Mouse (Mus musculus) forebrain, embryonic 12.5 days (tissue): Measurements from ENCODE around the gene 4930402H24Rik. TPM values are rescaled to one million over a fixed set of nuclear protein-coding genes. Genes with fewer than 3 reads are reported as not detected.

Experiments
- ATAC-seq: fragments of 200-750 bp; cut with Nextera tagmentation; 2 replicates; pipeline ENCODE4 v1.8.0; 2017; ENCODE audit warnings: moderate TSS enrichment; ENCODE audit not compliant: low FRiP score
- H3K27ac ChIP-seq: fragments of 300-500 bp; sonication (generic); 2 replicates; pipeline ENCODE4 v1.5.1; 2016; ENCODE audit warnings: mild to moderate bottlenecking
- H3K27me3 ChIP-seq: fragments of 300-500 bp; sonication (generic); 2 replicates; pipeline ENCODE4 v1.6.1; 2016; ENCODE audit warnings: mild to moderate bottlenecking
- H3K36me3 ChIP-seq: fragments of 300-500 bp; sonication (generic); replicated peaks from 2 replicates; pipeline ENCODE4 v1.6.1; 2016; ENCODE audit warnings: mild to moderate bottlenecking
- H3K4me1 ChIP-seq: fragments of 300-500 bp; sonication (generic); 2 replicates; pipeline ENCODE4 v1.6.1; 2016
- H3K4me2 ChIP-seq: fragments of 300-500 bp; sonication (generic); 2 replicates; pipeline ENCODE4 v1.6.1; 2016; ENCODE audit warnings: mild to moderate bottlenecking, moderate library complexity
- H3K4me3 ChIP-seq: fragments of 300-500 bp; sonication (generic); replicated peaks from 2 replicates; pipeline ENCODE4 v1.5.1; 2016; ENCODE audit warnings: mild to moderate bottlenecking
- H3K9ac ChIP-seq: fragments of 300-500 bp; sonication (generic); 2 replicates; pipeline ENCODE4 v1.6.1; 2016; ENCODE audit warnings: mild to moderate bottlenecking
- H3K9me3 ChIP-seq: fragments of 300-500 bp; sonication (generic); 2 replicates; pipeline ENCODE4 v1.6.1; 2016
- WGBS: fragments of 180-500 bp; shearing (Covaris S2); methylation state at CpG from one replicate; pipeline ENCODE4 v1.1.7; 2016; 5-methylcytosine and 5-hydroxymethylcytosine counted together
- polyA plus RNA-seq: library from polyadenylated mRNA; unstranded; fragments of >200 nt; fragmentation: Nextera tagmentation; extraction: Ambion mirVana; gene quantifications from 2 replicates; pipeline ENCODE4 v1.2.1, GENCODE M21; 2016

4930402H24Rik gene
- polyA plus RNA-seq, 1 experiment from 2014 or later, result 78.6 TPM

DNA sequence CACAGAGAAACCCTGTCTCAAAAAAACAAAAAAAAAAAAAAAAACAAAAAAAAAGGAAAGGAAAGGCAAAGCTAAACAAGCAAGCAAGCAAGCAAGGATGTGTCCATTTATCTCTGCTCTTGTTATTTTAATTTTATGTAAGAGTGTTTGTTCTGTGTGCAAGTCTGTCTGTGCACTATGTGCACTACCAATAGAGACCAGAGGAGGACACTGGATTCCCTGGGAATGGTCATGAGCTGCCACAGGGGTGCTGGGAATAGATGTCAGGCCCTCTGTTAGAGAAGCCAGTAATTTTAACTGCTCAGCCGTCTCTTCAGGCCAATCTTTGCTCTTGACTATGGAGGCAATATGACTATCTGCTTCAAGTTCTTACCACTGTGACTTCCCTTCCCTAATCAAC lies 162.6 kb downstream of the 4930402H24Rik start:
- no peaks in the 10 kb centered on the region for H3K9me3 ChIP-seq
- H3K4me3 ChIP-seq, result no peak overlapping the region
- ATAC-seq, result no peak
- 0 out of 2 replicates have a peak, but pooled peaks cover 3% of the 10 kb centered on the region for H3K4me1 ChIP-seq
- H3K27me3 ChIP-seq, result no peaks in the 10 kb centered on the region
- H3K9ac ChIP-seq, result no peak overlapping the region
- 83% methylated on average over 1 of the region's 1 CpGs for WGBS
- H3K4me2 ChIP-seq, result no peak overlapping the region
- peaks cover 93% of the 10 kb centered on the region for H3K36me3 ChIP-seq
- H3K27ac ChIP-seq, result no peak overlapping the region

DNA sequence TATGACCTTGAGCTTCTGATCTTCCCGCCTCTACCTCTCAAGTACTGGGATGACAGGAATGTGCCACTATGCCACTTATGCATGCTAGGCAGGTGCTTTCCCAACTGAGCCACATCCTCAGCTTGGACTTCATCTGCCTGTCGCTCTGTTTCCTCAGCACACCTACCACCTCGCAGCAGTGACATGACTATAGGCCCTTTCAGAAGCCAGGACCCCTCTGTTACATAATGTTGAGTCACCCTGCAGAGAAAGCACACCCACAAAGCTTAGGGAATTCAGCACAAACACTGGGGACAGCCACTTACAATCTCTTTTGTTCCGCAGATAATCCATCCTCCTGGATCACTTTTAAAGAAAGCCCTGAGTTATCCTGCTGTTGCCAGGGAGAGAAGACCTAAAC lies 166.1 kb downstream of the 4930402H24Rik start:
- Histone ChIP-seq H3K4me3 (no peak overlapping the region), H3K9ac (no peak overlapping the region), H3K36me3 (peaks cover 96% of the 10 kb centered on the region), H3K27ac (no peak overlapping the region), H3K4me1 (0 out of 2 replicates have a peak, but pooled peaks cover 3% of the 10 kb centered on the region), H3K27me3 (no peaks in the 10 kb centered on the region), H3K4me2 (no peak overlapping the region), H3K9me3 (no peaks in the 10 kb centered on the region)
- no peak for ATAC-seq
- WGBS, result 22% methylated on average over 4 of the region's 4 CpGs

DNA sequence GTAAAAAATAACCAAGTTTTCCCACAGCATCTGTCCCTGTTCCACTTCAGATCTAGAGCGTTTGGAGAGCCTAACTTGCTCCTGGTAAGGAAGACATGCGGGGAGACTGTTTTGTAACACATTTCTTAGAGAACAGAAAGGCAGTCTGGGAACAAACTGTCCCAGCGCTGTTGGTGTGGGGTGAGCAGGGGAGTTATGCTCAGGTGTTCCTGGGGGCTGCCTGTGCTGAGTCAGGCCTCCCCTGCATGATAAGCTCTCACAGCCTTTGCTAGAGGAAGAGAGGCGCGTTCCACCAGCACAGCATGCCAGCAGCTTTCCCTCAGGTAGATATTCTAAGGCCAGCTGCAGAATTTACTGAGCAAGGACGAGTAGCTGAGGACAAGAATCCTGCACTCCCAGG lies 168.2 kb downstream of the 4930402H24Rik start:
- 0 out of 2 replicates have a peak, but pooled peaks cover 3% of the 10 kb centered on the region for H3K4me1 ChIP-seq
- H3K9ac ChIP-seq, result no peak overlapping the region
- no peak for ATAC-seq
- no peak overlapping the region for H3K27ac ChIP-seq
- H3K36me3 ChIP-seq, result peaks cover 82% of the 10 kb centered on the region
- WGBS, result 87% methylated on average over 6 of the region's 6 CpGs
- H3K9me3 ChIP-seq, result no peaks in the 10 kb centered on the region
- H3K4me2 ChIP-seq, result no peak overlapping the region
- H3K4me3 ChIP-seq, result no peak overlapping the region
- H3K27me3 ChIP-seq, result no peaks in the 10 kb centered on the region

DNA sequence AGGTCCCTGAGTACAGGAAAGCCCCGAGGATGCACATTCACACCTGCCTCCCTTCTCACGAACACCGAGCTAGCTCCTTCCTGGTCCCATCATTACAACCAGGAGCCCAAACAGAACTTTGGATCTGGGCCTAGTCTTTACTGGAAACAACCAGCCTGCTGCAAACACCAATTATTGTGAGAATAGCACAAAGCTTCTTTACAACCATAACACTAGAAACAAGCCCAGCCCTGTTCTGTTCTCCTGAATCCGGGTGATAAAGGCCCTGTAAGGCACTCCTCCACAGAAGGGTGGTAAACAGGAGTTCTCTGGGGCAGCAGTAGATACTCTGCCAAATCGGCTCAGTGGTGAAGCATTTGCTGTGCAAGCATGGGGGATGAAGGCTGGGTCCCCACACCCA lies 170.9 kb downstream of the 4930402H24Rik start:
- H3K27me3 ChIP-seq, result no peaks in the 10 kb centered on the region
- no peaks in the 10 kb centered on the region for H3K9me3 ChIP-seq
- ATAC-seq, result no peak
- no peak overlapping the region for H3K9ac ChIP-seq
- 0 out of 2 replicates have a peak, but pooled peaks cover 3% of the 10 kb centered on the region for H3K4me1 ChIP-seq
- WGBS, result 83% methylated on average over 5 of the region's 5 CpGs
- no peak overlapping the region for H3K4me3 ChIP-seq
- H3K27ac ChIP-seq, result no peak overlapping the region
- H3K36me3 ChIP-seq, result peaks cover 80% of the 10 kb centered on the region
- no peak overlapping the region for H3K4me2 ChIP-seq

DNA sequence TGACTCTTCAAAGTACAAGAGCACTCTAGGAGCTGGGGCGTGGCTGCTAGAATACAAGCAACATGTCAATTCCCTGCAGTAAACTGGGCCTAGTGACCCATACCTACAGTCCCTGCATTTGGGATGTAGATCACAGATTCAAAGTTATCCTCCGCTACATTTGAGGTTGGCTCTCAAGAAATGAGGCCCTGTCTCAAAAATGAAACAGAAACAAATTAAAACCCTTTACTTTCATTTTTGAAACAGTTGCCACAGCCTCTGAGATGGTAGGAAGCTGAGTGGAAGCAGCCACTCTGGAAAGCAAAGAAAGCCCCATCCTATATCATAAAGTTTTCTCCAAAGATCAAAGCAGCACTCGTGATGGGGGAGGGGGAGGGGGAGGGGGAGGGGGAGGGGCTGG lies 172.8 kb downstream of the 4930402H24Rik start:
- 96% methylated on average over 2 of the region's 3 CpGs for WGBS
- Histone ChIP-seq H3K9ac (no peak overlapping the region), H3K27ac (no peak overlapping the region), H3K4me1 (no peaks in the 10 kb centered on the region), H3K36me3 (peaks cover 80% of the 10 kb centered on the region), H3K9me3 (no peaks in the 10 kb centered on the region), H3K4me3 (no peak overlapping the region), H3K27me3 (no peaks in the 10 kb centered on the region), H3K4me2 (no peak overlapping the region)
- ATAC-seq, result no peak

DNA sequence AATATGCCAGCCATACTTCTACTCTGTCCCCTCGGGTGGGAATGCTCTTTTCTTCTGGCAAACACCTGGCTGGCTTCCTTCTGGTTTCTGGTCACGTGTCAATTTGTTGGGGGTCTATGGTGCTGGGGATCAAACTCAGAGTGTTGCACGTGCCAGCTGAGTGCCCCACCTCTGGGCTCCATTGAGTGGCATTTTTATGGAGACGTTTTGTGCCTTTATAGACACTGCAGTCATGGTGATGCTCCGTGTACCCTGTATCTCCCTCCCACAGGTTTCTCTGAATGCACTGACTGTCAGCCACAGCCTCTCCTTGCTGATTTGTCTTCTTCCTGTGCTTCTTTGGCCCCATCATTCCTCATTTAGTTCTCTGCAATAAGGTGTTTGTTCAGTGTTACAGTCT lies 174.4 kb downstream of the 4930402H24Rik start:
- no peaks in the 10 kb centered on the region for H3K4me1 ChIP-seq
- H3K27ac ChIP-seq, result no peak overlapping the region
- H3K9me3 ChIP-seq, result no peaks in the 10 kb centered on the region
- no peak overlapping the region for H3K4me3 ChIP-seq
- 69% methylated on average over 5 of the region's 5 CpGs for WGBS
- peaks cover 80% of the 10 kb centered on the region for H3K36me3 ChIP-seq
- H3K27me3 ChIP-seq, result no peaks in the 10 kb centered on the region
- ATAC-seq, result no peak
- H3K4me2 ChIP-seq, result no peak overlapping the region
- H3K9ac ChIP-seq, result no peak overlapping the region

DNA sequence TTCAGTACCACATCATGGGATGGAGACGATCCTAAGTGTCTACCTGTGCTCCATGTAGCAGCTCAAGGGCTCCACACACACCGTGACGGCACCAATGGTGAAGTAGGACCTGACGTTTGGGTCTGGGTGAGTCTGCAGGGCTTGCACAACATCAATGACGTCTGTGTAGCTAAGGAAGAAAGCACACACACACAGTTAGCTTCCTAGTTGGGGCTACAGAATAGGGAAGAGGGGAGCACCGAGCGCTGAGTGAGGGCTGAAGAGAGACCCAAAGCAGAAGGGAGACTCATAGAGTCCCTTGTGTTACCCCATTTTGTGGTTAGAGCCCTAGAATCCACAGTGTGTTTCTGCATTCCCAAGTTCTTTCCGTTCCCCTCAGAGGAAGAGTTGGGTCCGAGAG lies 175.5 kb downstream of the 4930402H24Rik start:
- Histone ChIP-seq H3K27me3 (no peaks in the 10 kb centered on the region), H3K9ac (no peak overlapping the region), H3K4me1 (no peaks in the 10 kb centered on the region), H3K4me2 (no peak overlapping the region), H3K36me3 (peaks cover 80% of the 10 kb centered on the region), H3K27ac (no peak overlapping the region), H3K4me3 (no peak overlapping the region), H3K9me3 (no peaks in the 10 kb centered on the region)
- ATAC-seq, result no peak
- 92% methylated on average over 9 of the region's 9 CpGs for WGBS

DNA sequence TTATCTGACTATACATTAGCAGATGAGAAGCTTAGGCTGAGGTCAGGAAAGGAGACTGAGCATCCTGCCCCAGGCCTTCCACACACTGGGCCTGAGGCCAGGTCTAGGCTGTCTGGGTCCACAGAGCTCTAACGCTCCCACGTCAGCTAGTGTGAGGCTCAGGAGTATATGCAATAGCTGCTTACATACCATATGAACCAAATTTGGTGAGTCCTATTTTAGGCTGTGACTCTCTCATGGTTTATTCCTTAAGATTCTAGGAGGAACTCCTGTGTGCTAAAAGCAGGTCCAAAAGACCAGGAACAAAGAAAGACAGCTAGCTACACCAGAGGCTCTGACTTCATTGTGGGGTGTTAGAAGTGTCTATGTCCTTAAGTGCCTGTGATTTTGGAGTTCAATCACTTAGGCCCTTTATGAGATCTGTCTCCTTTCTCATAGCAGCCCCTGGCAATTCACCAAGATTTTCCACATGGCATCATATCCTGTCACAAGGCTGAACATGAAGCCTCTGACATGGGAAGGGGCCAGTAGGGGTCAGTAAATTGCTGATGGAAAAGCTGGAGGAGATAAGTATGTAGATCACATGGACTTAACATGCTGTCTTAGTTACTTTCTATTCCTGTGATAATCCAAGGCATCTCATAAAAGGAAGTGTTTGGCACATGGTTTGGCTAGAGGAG lies 177.2 kb downstream of the 4930402H24Rik start:
- Histone ChIP-seq H3K4me2 (no peak overlapping the region), H3K27me3 (no peaks in the 10 kb centered on the region), H3K4me1 (no peaks in the 10 kb centered on the region), H3K36me3 (peaks cover 84% of the 10 kb centered on the region), H3K9ac (no peak overlapping the region), H3K4me3 (no peak overlapping the region), H3K9me3 (no peaks in the 10 kb centered on the region), H3K27ac (no peak overlapping the region)
- 97% methylated on average over 2 of the region's 2 CpGs for WGBS
- no peak for ATAC-seq

DNA sequence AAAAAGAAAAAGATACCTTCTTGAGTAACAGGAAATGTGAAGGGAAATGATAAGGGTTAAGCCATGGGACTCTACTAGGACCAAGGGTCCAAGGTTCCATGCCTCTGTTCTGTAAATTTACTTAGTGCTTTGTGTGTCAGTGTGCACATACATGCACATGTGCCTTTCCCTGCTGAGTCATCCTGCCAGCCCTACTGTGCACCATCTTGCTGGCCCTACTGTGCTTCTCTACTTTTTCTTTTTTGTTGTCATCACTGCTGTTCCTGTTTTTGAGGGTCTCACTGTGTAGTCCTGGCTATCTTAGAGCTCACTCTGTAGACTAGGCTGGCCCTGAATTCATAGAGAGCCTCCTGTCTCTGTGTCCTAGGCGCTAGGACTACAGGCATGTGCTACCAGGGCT lies 178.5 kb downstream of the 4930402H24Rik start:
- no peak overlapping the region for H3K27ac ChIP-seq
- H3K4me3 ChIP-seq, result no peak overlapping the region
- H3K9me3 ChIP-seq, result no peaks in the 10 kb centered on the region
- H3K36me3 ChIP-seq, result peaks cover 93% of the 10 kb centered on the region
- H3K4me2 ChIP-seq, result no peak overlapping the region
- WGBS, result 94% methylated on average over 1 of the region's 1 CpGs
- no peak overlapping the region for H3K9ac ChIP-seq
- H3K27me3 ChIP-seq, result no peaks in the 10 kb centered on the region
- H3K4me1 ChIP-seq, result no peaks in the 10 kb centered on the region
- ATAC-seq, result no peak

DNA sequence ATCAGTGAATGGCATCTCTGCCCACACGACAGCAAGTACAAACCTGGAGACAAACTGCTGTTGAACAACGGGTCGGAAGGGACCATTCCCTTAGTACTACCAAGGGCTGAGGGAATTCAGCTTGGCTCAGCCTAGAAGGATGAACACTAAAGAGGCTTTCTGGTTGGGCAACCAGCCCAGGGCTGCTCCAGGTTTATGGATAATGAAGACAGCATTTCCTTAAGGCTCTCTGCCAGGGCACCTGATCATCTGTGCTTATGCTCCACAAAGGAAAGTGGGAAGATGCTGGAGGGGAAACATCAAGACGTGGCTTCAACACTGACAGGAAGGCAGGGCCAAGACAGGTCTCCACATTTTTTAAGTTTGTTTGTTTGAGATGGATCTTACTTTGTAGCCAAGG lies 181.8 kb downstream of the 4930402H24Rik start:
- 80% methylated on average over 4 of the region's 4 CpGs for WGBS
- H3K36me3 ChIP-seq, result peaks cover 75% of the 10 kb centered on the region
- H3K27me3 ChIP-seq, result no peaks in the 10 kb centered on the region
- ATAC-seq, result no peak
- H3K9me3 ChIP-seq, result no peaks in the 10 kb centered on the region
- H3K4me2 ChIP-seq, result no peak overlapping the region
- H3K4me3 ChIP-seq, result no peak overlapping the region
- H3K27ac ChIP-seq, result no peak overlapping the region
- no peak overlapping the region for H3K9ac ChIP-seq
- no peaks in the 10 kb centered on the region for H3K4me1 ChIP-seq

DNA sequence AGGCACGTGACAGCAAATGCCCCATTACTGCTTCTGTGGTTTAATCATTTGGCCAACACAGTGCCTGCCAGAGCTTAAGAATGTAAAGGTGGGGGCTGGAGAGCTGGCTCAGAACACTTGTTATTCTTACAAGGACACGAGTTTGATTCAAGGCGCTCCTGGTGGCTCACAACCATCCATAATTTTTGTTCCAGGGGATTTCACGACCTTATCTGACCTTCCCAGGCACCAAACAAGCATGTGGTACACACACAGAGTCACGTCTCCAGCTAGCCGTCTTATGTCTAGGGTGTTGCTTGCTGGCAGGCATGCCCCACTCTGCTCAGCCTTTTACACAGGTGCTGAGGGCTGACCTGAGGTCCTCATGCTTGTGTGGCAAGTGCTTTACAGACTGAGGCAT lies 188.3 kb downstream of the 4930402H24Rik start:
- Histone ChIP-seq H3K27me3 (no peaks in the 10 kb centered on the region), H3K4me1 (no peaks in the 10 kb centered on the region), H3K36me3 (peaks cover 58% of the 10 kb centered on the region), H3K4me3 (no peak overlapping the region), H3K9ac (no peak overlapping the region), H3K27ac (no peak overlapping the region), H3K4me2 (no peak overlapping the region), H3K9me3 (no peaks in the 10 kb centered on the region)
- no peak for ATAC-seq
- WGBS, result 76% methylated on average over 6 of the region's 6 CpGs

DNA sequence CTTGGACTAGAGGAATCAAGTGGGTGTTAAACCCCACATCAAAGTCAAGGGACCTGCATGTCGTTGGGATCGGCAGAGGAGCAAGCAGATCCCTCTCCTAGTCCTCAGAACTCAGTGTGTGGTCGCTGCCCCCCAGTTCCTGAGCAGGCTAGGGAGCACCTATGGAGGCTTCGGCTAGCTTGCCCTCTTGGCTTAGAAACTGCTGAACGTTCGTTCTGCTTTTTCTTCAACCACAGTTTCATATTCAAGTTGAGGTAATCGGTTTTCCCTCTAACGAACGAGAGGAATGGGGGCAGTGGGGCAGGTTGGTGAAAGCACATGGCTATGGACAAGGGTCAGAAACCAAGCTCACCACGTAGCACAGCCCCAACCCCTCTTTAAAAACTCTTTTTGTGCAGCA lies 199.1 kb downstream of the 4930402H24Rik start:
- H3K9ac ChIP-seq, result no peak overlapping the region
- no peak overlapping the region for H3K27ac ChIP-seq
- no peak overlapping the region for H3K4me3 ChIP-seq
- no peak overlapping the region for H3K4me2 ChIP-seq
- 64% methylated on average over 10 of the region's 10 CpGs for WGBS
- no peak for ATAC-seq
- no peaks in the 10 kb centered on the region for H3K9me3 ChIP-seq
- H3K36me3 ChIP-seq, result peaks cover 35% of the 10 kb centered on the region
- no peaks in the 10 kb centered on the region for H3K27me3 ChIP-seq
- H3K4me1 ChIP-seq, result no peaks in the 10 kb centered on the region

DNA sequence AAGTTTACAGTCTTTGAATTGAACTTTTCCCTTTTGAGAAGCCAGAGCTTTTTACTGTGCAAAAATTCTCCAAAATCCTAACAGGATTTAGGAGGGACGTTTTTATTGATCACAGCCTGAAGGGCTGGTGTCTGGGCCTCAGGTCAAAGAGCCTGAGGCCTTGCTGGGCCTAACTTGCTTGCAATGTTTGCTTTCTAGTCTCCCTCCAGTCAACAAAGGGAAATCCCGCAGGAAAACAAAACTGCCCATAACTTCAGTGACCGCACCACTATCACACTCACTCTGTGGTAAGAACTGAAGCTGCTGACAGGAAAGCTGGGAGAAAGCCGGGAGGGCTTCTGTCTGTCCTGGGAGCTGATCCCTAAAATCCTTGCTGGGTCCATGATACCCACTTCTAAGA lies 199.6 kb downstream of the 4930402H24Rik start:
- Histone ChIP-seq H3K27ac (no peak overlapping the region), H3K4me1 (no peaks in the 10 kb centered on the region), H3K36me3 (peaks cover 30% of the 10 kb centered on the region)

More for the DNA sequence above, 199.6 kb downstream of the 4930402H24Rik start:
- Histone ChIP-seq H3K9ac (no peak overlapping the region), H3K4me3 (no peak overlapping the region), H3K4me2 (no peak overlapping the region), H3K27me3 (no peaks in the 10 kb centered on the region), H3K9me3 (no peaks in the 10 kb centered on the region)
- ATAC-seq, result no peak
- 71% methylated on average over 4 of the region's 4 CpGs for WGBS
